Mouse (Mus musculus) brain, embryonic 14.5 days (tissue): Measurements from ENCODE around the gene Pdgfb.

ENCODE experiments used
- CTCF ChIP-seq: fragments of 200-500 bp; IDR thresholded peaks from 2 replicates; pipeline ENCODE4 v1.5.1; 2012; ENCODE audit warnings: inconsistent platforms, mild to moderate bottlenecking, moderate library complexity, borderline replicate concordance; ENCODE audit not compliant: insufficient read depth, insufficient read length; ENCODE audit errors: extremely low read depth
- POLR2A ChIP-seq: fragments of 200-500 bp; IDR thresholded peaks from 2 replicates; pipeline ENCODE4 v1.6.1; 2012; ENCODE audit warnings: mild to moderate bottlenecking, inconsistent platforms, borderline replicate concordance; ENCODE audit not compliant: poor library complexity, insufficient read depth, insufficient read length, severe bottlenecking; ENCODE audit errors: extremely low read depth

DNA sequence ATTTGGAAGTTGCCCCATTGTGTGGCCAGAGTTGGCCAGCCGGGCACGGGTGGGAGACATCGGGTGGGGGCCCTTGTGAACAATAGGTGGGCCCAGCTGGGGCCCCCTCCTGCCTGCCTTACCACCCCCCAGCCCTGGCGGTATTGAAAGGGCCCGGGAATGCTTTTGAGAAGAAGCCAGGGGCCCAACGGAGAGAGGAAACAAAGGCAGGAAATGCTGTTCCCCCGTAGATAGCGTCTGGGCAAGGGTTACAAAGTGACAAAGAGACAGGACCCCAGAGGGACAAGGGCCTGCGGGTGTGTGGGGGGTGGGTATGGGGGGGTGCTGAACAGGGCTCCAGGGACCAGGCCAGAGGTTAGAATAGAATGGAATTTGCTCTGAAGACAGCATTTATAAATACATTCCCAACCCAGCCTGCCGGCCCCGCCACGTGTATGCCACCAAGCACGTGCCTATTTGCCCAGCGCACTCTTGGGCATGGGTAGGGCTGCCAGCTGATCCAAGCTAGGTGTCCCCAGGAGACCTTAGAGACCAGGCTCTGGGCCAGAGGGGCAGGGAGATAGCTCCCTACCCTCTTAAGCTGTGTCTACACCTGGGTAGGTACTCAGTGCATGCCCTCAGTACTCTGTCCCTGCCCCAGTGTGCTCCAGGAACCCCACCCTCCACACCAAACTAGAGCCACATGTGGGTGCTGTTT lies 10.0 kb downstream of the Pdgfb start:
- no peak for TF ChIP-seq CTCF
- TF ChIP-seq POLR2A: no peak
